Mouse (Mus musculus) ES-Bruce4 (cell line): Measurements from ENCODE around the gene Atp6v0a4.

Experiments
- CTCF ChIP-seq: IDR thresholded peaks from one replicate; pipeline ENCODE4 v1.8.1; 2011; ENCODE audit warnings: low read depth, low read length
- EP300 ChIP-seq: IDR thresholded peaks from 2 replicates; pipeline ENCODE4 v1.6.1; 2011; ENCODE audit warnings: low read depth, low read length; ENCODE audit not compliant: insufficient read depth

- TF ChIP-seq EP300 (no peak), CTCF (no peak)
These were observed 36.2 kb upstream of the Atp6v0a4 start for GRCm38 (mm10) chr6:38160556-38160955.
